Mouse (Mus musculus) spleen, adult 12 weeks (tissue): ENCODE results near the gene Adarb2.

Experiments used
- DNase-seq: peaks from one replicate; pipeline ENCODE4 v3.0.0; 2022; ENCODE audit warnings: low spot score

Adarb2 gene

GRCm38 (mm10) chr13:8691448-8691847, 488.8 kb downstream of the Adarb2 start:
- DNase-seq: no peak

- DNase-seq: no peak
Observed at GRCm38 (mm10) chr13:8692787-8693186, 490.1 kb downstream of the Adarb2 start.

GRCm38 (mm10) chr13:8698451-8698850, 495.8 kb downstream of the Adarb2 start:
- no peak for DNase-seq

GRCm38 (mm10) chr13:8699831-8700230, 497.2 kb downstream of the Adarb2 start:
- DNase-seq: no peak

GRCm38 (mm10) chr13:8700981-8701380, 498.3 kb downstream of the Adarb2 start:
- no peak for DNase-seq

- no peak for DNase-seq
Observed at GRCm38 (mm10) chr13:8705296-8705695, 502.6 kb downstream of the Adarb2 start.

GRCm38 (mm10) chr13:8713377-8713776, 510.7 kb downstream of the Adarb2 start:
- DNase-seq: no peak

- no peak for DNase-seq
Observed at GRCm38 (mm10) chr13:8729972-8730645, 527.4 kb downstream of the Adarb2 start.

GRCm38 (mm10) chr13:8737139-8737865, 534.6 kb downstream of the Adarb2 start:
- no peak for DNase-seq

- no peak for DNase-seq
Observed at GRCm38 (mm10) chr13:8742792-8743191, 540.1 kb downstream of the Adarb2 start.

GRCm38 (mm10) chr13:8744565-8744964, 541.9 kb downstream of the Adarb2 start:
- no peak for DNase-seq

- no peak for DNase-seq
Observed at GRCm38 (mm10) chr13:8745596-8745995, 542.9 kb downstream of the Adarb2 start.

GRCm38 (mm10) chr13:8749451-8749850, 546.8 kb downstream of the Adarb2 start:
- DNase-seq: no peak

GRCm38 (mm10) chr13:8760940-8761339, 558.3 kb downstream of the Adarb2 start:
- no peak for DNase-seq

GRCm38 (mm10) chr13:8769654-8770227, 567.1 kb downstream of the Adarb2 start:
- DNase-seq: no peak

- no peak for DNase-seq
Observed at GRCm38 (mm10) chr13:8770616-8771015, 568.0 kb downstream of the Adarb2 start.

GRCm38 (mm10) chr13:8780441-8780840, 577.8 kb downstream of the Adarb2 start:
- DNase-seq: peak; percentile 33

GRCm38 (mm10) chr13:8782636-8783035, 580.0 kb downstream of the Adarb2 start:
- DNase-seq: no peak

- no peak for DNase-seq
Observed at GRCm38 (mm10) chr13:8783686-8784307, 581.1 kb downstream of the Adarb2 start.

GRCm38 (mm10) chr13:8784308-8785061, 581.8 kb downstream of the Adarb2 start:
- DNase-seq: no peak

- no peak for DNase-seq
Observed at GRCm38 (mm10) chr13:8785185-8785584, 582.5 kb downstream of the Adarb2 start.

GRCm38 (mm10) chr13:8793217-8793616, 590.6 kb downstream of the Adarb2 start:
- DNase-seq: no peak
